Mouse (Mus musculus): ENCODE results near the gene Cfap299. TPM values are rescaled to one million over a fixed set of nuclear protein-coding genes. Genes with fewer than 3 reads are reported as not detected.
"Not testable (repeated sequence)": the region's sequence is repeated elsewhere in the genome, so short reads cannot be mapped to it uniquely, and the experiment has no call there.

The Cfap299 gene
- total RNA-seq, 2 experiments from 2014 or later, result not detected

DNA sequence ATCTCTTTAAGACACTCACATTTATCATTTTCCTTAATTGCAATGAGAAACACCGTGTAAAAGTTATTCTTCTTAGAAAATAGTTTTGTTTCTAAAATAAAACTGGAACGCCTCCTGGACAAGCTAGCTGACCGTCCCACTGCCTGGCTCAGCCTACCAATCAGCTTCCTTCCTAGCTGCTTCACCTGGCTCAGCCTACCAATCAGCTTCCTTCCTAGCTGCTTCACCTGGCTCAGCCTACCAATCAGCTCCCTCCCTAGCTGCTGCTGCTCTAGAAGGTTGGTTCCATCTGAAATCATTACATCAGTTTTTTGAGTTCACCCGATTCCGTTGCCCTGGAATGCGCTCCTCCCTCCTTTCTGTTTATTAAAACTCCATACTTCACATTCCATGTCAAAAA is 247.4 kb downstream of the Cfap299 start:
- intact Hi-C loops (cut with DNase I; ENCODE audit: low total_unique reads); DNase-seq: not testable (repeated sequence)

DNA sequence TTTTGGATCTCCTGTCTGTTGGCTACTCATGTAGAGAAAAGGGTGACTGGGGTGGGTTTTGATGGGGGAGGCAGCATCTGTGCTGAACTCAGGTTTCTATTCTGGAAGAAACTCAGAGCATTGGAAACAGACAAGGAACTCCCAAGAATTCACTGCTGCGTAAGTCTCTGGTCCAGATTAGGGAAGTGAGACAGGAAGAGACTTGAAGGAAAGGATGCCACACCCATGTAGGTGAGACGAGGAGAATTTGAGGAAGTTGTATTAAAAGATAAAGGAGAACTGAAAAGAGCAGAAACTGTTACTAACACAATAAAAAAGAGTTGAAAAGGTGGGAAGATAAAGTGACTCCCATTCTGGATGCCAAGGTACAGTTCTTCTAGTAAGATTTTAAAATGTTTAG is 249.3 kb downstream of the Cfap299 start:
- intact Hi-C loops (cut with DNase I; ENCODE audit: low total_unique reads), result no loop called here

DNA sequence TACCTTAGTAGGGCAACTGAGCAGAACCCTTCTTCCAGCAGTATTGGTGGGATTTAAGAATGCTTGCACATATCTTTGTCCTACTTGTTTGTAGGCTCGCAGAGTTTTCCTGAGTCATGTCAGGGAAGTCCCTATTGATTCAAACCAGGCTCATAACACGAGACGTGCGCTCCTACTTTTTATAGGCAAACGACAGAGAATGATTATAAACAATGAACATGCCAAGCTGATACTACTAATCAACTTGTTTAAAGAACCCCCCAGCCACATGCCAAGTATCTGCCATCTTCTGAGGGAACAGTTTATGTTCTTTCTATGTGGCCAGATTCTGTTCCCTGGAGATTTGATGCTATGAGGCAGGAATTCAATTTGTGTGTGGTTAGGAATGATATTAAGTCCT is 251.7 kb downstream of the Cfap299 start:
- DNase-seq, result no peak
- intact Hi-C loops (cut with DNase I; ENCODE audit: low total_unique reads), result no loop called here

More for the DNA sequence above, 249.3 kb downstream of the Cfap299 start:
- no peak for DNase-seq

DNA sequence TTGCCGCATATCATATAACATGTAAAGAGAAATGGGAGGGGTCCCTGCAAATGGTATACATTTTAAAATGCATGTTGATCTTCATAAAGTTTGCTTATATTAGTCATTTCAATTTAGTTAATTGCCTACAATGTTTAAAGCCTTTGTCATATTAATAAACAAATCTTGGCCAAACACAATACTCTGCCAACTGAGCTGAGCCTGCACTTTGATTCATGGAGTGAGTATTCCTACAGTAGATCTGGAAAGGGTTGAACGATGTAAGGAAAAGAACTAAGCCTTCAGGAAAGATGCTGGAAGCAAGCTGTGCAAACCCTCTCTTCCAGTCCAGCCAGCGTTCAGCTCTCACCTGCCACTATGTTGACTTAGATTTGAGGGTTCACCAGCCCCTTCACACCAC is 252.9 kb downstream of the Cfap299 start:
- DNase-seq, result no peak
- intact Hi-C loops (cut with DNase I; ENCODE audit: low total_unique reads), result no loop called here

DNA sequence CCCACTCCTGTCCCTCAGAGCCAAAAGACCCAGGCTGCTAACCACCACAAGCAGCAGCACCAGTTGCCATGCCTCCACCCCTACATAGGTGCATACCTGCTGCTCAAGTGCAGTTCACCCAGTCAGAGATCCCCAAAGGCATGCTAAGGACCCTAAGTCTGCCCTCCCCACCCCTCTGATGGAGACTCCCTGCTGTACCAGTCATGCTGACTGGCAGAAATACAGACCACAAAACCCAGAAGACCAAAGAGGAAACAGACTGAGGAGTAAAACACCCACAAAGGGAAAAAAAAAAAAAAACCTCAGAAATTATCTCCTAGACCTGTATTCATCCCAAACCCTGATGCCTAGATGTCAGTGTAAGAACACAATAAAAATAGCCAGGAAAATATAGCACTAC is 256.8 kb downstream of the Cfap299 start:
- intact Hi-C loops (cut with DNase I; ENCODE audit: low total_unique reads), result no loop called here
- no peak for DNase-seq

DNA sequence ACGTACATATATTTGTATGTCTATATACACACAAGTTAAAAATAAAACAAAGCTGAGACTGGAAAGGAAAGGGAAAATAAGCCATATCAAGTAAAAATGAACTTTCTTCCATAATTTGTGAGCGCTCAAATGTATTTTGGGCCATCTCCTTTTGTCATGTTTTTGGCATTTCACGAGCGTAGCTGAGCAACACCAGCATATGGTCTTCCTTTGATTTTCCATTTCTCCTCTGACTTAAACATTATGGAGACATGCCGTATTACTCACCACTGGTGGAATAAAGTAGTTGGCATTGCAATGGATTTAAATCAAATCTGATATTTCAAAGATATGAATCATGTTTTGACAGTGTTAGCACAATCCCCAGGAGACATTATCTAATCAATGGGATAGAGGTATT is 284.4 kb downstream of the Cfap299 start:
- intact Hi-C loops (cut with DNase I; ENCODE audit: low total_unique reads), result no loop called here
- DNase-seq, result no peak

DNA sequence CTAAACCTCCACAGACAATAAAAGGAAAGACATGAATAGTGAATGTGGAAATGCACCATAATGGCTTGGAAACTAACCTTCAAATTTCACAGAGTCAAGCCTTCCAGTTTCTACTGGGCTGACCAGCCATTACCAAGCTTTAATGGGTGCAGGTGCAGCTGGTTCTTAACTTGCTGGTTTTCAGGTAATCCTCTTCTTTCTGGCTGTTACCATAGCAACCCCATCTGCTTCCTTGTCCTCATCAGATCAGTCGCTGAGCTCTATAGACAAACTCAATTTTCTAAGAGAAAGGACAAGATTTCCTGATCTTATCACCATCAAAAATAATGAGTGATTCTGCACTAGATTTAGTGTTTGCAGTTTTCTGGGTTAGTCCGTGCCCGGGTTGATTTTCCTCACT is 287.8 kb downstream of the Cfap299 start:
- intact Hi-C loops (cut with DNase I; ENCODE audit: low total_unique reads), result no loop called here
- no peak for DNase-seq

DNA sequence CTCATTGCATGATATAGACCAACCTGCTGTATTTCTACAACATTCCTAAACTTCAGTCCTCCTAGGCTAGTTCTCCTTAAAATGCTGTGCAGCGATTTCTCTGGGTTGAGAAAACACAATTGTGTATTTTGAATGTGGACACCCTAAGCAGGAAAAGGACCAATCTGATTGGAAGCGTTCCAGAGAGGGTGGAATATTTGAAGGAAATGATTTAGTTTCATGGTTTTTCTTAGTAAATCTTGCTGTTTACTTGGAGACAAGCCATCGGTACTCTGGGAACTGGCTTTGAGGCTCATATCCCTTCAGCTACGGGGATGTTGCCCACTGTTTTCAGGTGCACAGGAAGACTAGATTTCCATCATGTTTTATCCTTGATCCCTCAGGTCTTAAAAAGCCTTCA is 288.3 kb downstream of the Cfap299 start:
- no peak for DNase-seq
- intact Hi-C loops (cut with DNase I; ENCODE audit: low total_unique reads), result no loop called here

DNA sequence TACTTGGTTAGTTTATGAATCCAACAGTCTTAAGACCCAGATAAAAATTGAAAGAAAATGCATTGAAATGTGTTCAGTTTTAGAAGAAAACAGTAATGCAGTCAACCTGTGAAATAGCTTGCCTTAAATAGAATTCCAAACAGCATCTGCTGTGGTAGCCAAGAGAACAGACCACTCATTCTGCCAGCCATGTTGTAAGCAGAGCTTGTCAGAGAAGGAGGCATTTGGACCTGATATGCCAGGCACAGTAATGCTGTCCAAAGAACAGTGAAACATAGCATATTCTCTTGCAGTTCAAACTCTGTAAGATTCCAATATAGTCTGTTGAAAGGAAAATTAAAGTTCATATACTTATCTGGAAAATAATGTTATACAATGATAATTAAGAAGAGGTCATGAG is 321.2 kb downstream of the Cfap299 start:
- intact Hi-C loops (cut with DNase I; ENCODE audit: low total_unique reads), result no loop called here
- DNase-seq, result no peak

DNA sequence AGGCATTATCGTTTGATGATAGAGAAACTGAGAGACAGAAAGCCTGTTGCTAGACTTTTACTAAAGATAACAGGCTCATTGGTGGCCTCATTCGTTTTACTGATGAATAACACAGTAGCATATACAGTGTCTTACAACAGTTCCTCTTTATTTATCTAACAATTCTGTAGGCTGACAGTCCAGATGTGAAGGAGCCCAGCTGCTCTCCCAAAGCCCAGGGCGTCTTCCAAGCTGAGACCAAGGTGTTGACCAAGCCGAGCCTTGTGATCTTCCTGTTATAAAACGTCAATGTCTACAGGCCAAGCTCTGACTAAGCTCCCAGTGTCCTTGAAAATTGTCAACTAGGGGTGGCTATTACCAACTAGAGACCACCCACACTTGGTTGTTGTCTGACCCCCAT is 321.9 kb downstream of the Cfap299 start:
- intact Hi-C loops (cut with DNase I; ENCODE audit: low total_unique reads), result no loop called here
- no peak for DNase-seq

DNA sequence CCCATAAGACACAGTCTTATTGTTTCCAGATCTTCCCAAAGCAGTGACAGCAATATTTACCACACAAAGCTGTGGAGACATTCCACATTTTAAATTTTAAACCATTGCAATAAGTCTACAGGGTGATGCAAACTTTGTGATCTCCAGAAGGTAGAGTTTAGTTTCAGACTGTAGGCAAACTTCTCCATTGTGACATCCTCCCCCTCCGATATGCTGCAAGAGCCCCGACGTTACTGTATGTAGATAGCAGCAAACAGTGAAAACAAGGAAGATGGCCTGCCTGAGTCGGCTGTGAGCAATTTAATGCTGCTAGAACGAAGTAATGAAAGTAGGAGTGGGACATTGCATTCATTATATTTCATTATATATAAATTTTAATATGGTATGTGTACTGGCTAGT is 359.1 kb downstream of the Cfap299 start:
- no peak for DNase-seq
- intact Hi-C loops (cut with DNase I; ENCODE audit: low total_unique reads), result no loop called here

DNA sequence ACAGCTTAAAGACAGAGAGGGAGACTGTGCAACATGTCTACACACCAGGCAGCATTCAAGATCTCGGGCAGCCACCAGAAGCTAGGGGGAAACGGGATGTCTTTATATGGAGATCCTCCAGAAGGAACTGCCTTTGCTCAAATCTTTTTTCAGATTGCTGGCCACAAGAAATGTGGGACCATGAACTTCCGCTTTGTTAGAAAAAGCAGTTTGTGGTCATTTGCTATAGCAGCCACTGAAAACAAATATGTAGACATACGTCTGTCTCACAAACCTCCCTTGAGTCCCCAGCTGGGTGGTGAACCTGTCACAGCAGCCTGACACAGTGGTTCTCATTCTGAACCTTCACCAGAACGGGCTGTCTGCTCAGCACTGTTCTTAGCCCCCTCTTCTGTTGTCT is 363.0 kb downstream of the Cfap299 start:
- DNase-seq, result no peak
- intact Hi-C loops (cut with DNase I; ENCODE audit: low total_unique reads), result no loop called here

DNA sequence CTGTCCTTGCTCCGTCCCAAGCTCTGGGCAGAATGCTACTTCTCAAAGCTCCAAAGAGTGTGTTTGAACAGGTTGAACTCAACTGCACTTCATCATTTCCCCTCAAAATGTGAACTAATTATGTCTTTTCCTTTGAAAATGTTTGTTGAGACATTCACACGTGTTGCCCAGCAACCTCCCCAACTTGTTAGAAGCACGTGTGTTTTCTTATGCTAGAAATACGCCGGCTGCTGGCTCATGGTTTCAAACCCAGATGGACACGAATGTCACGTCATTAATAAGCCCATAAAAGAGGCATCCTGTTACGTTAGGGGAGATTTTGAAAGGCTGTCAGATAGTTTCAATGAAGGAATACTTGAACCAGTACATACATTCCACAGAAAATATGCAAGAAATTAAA is 367.2 kb downstream of the Cfap299 start:
- intact Hi-C loops (cut with DNase I; ENCODE audit: low total_unique reads), result no loop called here
- no peak for DNase-seq

DNA sequence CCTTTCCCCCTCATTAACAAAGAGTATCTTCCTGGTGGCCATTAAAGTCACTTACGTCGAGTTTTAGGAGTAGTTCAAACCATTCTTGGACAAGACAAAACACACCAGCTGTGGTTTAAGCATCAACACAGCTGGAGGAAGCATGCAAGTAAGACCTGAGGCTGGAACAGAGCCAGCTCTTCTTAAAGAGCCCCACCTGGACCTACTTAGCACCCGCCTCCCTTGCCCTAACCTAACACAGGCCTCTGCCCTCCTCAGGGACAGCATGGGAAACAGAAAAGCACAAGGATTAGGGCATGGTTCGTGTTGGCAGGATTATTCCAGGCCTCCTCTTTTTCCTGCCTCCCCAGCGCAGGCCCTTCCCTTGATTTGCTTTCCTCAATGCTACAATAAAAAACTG is 374.9 kb downstream of the Cfap299 start:
- intact Hi-C loops (cut with DNase I; ENCODE audit: low total_unique reads), result no loop called here
- DNase-seq, result no peak

DNA sequence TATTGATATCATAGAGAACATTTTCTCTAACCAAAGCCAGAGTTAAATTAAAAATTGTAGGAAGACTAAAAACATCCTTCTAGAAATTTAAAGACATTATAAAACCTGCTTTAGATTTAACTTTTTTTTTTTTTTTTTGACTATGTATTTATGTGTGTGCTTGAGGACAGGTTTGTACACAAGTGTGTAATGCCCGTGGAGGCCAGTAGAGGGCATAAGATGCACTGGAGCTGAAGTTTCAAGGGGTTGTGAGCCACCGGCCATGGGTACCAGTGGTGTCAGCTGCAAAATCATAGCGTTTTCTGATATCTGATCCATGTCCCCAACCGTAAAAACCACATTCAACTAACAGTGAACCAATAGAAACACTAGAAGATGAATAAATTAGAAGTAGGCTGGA is 377.5 kb downstream of the Cfap299 start:
- intact Hi-C loops (cut with DNase I; ENCODE audit: low total_unique reads), result no loop called here
- no peak for DNase-seq

DNA sequence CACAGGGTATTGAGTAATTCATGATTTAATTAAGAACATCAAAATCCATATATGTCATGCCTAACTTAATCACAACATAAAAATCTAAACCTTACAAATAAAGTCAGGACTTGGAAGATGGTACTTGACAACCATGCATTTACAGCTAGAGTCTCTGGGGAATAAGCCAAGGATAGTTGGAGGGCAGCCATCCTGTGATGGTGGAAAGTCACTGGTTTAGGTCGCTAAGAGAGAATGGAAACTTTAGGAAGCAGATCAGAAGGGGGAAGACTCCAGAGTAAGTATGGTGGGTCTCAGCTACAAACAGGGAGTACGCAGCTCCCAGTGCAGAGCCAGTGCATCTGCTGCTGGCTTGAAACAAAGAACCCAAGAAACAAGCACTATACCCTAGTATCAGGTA is 386.3 kb downstream of the Cfap299 start:
- intact Hi-C loops (cut with DNase I; ENCODE audit: low total_unique reads), result no loop called here
- no peak for DNase-seq

DNA sequence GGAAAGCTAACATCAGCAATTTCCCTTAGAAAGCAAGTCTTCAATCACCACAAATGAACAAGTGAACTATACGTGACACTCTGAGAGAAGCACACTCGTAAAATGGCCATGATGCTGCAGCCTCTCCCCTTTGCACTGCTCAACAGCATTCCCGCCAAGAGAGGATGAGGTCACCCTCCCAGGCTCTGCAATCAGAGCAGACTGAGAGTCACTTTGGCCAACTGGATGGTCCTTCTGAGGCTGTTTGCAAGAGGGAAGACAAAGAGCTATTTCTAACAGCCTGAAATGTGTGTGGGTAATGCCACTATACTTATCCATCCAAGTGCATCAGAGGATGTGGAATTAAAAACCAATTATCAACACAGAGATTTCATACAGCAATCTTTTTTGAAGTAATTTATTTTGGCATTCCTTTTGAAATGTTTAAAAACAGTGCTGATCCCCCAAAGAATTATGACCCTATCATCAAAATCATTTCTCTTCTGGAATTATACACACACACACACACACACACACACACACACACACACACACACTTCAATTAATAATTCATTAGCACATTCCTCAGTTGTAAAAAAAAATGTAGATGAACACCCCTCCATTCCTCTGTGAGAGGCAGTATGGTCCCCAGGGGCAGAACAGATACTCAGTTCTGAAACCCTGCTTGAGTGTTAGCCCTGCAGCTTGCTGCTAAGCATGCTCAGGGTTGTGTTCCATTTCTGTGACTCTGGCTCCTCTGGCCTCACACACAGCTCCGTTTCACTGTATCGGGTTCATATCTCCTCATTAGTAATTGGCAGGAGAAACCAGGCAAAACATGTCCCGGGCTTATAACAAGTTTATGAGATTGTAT is 403.3 kb downstream of the Cfap299 start:
- DNase-seq, result peak; percentile 43
- intact Hi-C loops (cut with DNase I; ENCODE audit: low total_unique reads), result no loop called here

DNA sequence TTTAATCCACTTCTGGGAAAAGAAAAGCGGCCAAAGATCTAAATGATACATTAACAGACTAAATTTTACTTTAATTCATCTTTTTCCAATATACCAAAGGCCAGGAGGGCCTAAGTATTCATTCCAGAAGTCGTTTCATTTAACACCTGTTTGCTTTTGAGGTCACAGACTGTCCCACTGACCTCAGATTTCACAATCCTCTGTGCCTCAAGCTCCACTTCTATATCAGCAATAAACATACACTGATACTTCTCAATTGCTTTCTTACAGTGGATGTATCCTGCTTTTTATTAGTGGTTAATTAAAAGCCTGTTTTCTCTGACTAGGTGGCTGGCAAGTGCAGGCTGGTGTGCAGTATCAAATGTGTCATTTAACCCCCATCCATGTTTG is 403.9 kb downstream of the Cfap299 start:
- intact Hi-C loops (cut with DNase I; ENCODE audit: low total_unique reads), result no loop called here
- no peak for DNase-seq

DNA sequence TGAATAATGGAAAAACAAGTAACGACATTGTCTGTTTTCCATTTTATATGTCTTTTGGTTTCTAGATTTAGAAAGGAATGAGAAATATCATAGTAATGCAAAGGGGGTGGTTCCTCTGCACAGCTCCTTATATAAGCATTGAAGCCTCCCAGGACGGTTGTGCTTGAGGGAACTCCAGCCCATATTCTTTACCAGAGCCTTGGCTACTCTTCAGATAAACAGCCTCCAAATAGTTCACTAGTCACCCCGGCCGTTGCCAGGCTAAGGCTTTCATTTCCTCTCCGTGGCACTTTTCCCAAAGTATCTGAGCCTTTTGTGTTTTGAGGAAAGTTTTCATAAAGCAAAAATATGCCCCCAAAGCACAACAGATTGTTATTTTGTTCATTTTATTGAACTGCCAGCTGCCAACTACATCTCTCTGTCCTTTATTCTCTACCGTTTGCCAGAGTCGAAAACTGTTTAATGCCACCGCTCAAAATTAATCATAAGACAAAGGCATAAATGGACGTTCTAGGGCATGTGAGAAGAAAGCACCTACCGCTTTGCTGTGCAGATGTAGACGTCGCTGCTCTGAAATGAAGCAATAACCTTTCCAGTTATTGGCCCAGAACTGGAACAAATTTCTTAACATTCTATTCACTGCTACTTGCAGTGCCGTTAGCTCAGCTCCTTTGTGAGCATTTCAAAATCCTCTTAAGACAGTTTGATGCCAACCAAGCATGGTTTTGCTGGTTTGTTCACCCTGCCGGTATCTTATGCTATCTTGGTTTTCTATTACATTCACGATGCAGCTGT is 433.0 kb downstream of the Cfap299 start:
- intact Hi-C loops (cut with DNase I; ENCODE audit: low total_unique reads), result no loop called here
- DNase-seq, result peak; percentile 8

DNA sequence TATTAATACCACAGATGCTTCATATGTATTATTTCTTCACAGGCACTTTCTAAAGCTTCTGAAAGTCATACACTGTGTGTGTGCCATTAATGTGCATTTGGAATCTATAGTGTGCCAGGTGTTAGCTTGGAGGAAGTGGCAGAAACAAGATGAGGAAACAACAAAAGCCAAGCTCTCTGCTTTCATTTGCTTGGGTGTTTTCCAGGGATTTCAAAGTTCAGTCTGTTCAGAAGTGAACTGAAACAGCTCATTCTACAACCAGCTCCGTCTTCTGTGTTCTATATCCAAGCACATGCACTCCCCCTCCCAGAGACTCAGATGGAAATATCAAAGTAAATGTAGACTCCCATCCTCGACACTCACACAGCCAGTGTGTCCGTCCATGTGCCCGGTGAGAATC is 449.5 kb downstream of the Cfap299 start:
- intact Hi-C loops (cut with DNase I; ENCODE audit: low total_unique reads), result no loop called here
- DNase-seq, result no peak

DNA sequence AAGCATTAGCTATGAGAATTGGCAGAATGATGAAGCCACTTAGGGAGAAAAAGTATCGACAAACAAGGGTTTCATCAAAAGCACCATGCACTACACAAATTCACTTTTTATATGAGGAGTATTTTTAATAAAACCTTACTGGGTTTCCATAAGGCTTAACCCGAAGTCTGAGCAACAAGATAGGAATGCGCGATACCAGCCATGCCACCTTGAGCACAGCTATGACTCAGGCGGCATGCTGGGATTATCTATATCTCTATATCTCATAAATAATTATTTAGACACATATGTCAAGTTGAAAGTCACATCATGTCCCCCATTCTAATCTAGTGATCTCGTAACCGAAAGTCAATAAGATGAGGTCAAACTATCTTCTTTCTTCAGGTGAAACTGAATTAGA is 453.0 kb downstream of the Cfap299 start:
- intact Hi-C loops (cut with DNase I; ENCODE audit: low total_unique reads), result no loop called here
- no peak for DNase-seq

Data from gastrocnemius, postnatal 14 days (tissue).